Mouse (Mus musculus) thymus, adult 2 months (tissue): ENCODE data around the gene Pla2g6.

Experiments
- CTCF ChIP-seq: fragments of 200-500 bp; IDR thresholded peaks from 2 replicates; pipeline ENCODE4 v1.5.1; 2012; ENCODE audit warnings: mild to moderate bottlenecking, control low read depth, low read length, moderate library complexity, borderline replicate concordance; ENCODE audit not compliant: control insufficient read depth, poor library complexity, insufficient read depth; ENCODE audit errors: extremely low read depth
- POLR2A ChIP-seq: fragments of 200-500 bp; IDR thresholded peaks from 2 replicates; pipeline ENCODE4 v1.6.1; 2012; ENCODE audit warnings: mild to moderate bottlenecking, low read length, control low read depth, moderate library complexity; ENCODE audit not compliant: control insufficient read depth, poor library complexity, insufficient read depth; ENCODE audit errors: extremely low read depth

- peak; percentile 23; the same call in 1 of the 2 replicates for TF ChIP-seq POLR2A
- no peak; the same call in 1 of the 2 replicates for TF ChIP-seq CTCF
These were observed 19.8 kb upstream of the Pla2g6 start for GRCm38 (mm10) chr15:79347845-79348506.
